8 mouse cellular contexts compared by ENCODE assay signal in genomic region chr11:80489882-80490196, GRCm38 (mm10). TPM values are rescaled to one million over a fixed set of nuclear protein-coding genes. Genes with fewer than 3 reads are reported as not detected.
A peak's percentile ranks its signal among the peaks of the same experiment; 100 is the strongest.
DNase-seq lines count a peak whose midpoint lies in the region; ATAC-seq and TF ChIP-seq lines count a peak whose summit lies in the region.

No protein-coding gene starts in this region.

- TF ChIP-seq CTCF in small intestine, adult 2 months (IDR thresholded peaks at IDR 0.05; ENCODE audit: extremely low read depth, insufficient read length, insufficient replicate concordance, low read depth, low read length): no peak

- H3K9ac ChIP-seq in lung, embryonic 15.5 days: no peak overlapping the region
- H3K9ac ChIP-seq in embryonic facial prominence, embryonic 15.5 days: no peak overlapping the region
- H3K9ac ChIP-seq in liver, embryonic 16.5 days (ENCODE audit: low read depth, low read length): no peak overlapping the region
- no peak overlapping the region for H3K9ac ChIP-seq in intestine, embryonic 16.5 days (ENCODE audit: low read depth, low read length)

- DNase-seq in lung, adult 18-20 months: no peak
- DNase-seq in testis, postnatal 14 days (ENCODE audit: low spot score): no peak
- no peak for DNase-seq in embryo, embryonic 11 days

- H3K36me3 ChIP-seq in lung, embryonic 15.5 days: no peaks in the 10 kb centered on the region
- H3K36me3 ChIP-seq in embryonic facial prominence, embryonic 15.5 days: no peaks in the 10 kb centered on the region
- no peaks in the 10 kb centered on the region for H3K36me3 ChIP-seq in liver, embryonic 16.5 days (ENCODE audit: control insufficient read depth, insufficient read depth)
- H3K36me3 ChIP-seq in small intestine, adult 2 months (ENCODE audit: control insufficient read depth, insufficient read depth, low read length): peaks cover 3% of the 10 kb centered on the region; the same call in 1 of the 2 replicates
- no peaks in the 10 kb centered on the region for H3K36me3 ChIP-seq in intestine, embryonic 16.5 days (ENCODE audit: control insufficient read depth, insufficient read depth, low read length)

- no peak overlapping the region for H3K4me3 ChIP-seq in lung, embryonic 15.5 days
- H3K4me3 ChIP-seq in embryonic facial prominence, embryonic 15.5 days (replicated peaks): no peak overlapping the region
- H3K4me3 ChIP-seq in liver, embryonic 16.5 days (ENCODE audit: low read depth, low read length): no peak overlapping the region
- no peak overlapping the region for H3K4me3 ChIP-seq in small intestine, adult 2 months (ENCODE audit: low read depth, low read length)
- H3K4me3 ChIP-seq in intestine, embryonic 16.5 days (ENCODE audit: low read length): no peak overlapping the region

- ATAC-seq in lung, embryonic 15.5 days (ENCODE audit: borderline replicate concordance, extremely low read depth, low FRiP score, low TSS enrichment): peak; percentile 10; the same call in 1 of the 2 replicates
- no peak for ATAC-seq in embryonic facial prominence, embryonic 15.5 days (ENCODE audit: insufficient number of reproducible peaks, low FRiP score, low TSS enrichment, low read depth)
- peak; percentile 25; the same call in 1 of the 2 replicates for ATAC-seq in liver, embryonic 16.5 days (ENCODE audit: low read depth)
- ATAC-seq in intestine, embryonic 16.5 days: no peak

- WGBS in lung, embryonic 15.5 days: 31% methylated on average over 5 of the region's 5 CpGs
- 32% methylated on average over 5 of the region's 5 CpGs for WGBS in embryonic facial prominence, embryonic 15.5 days
- WGBS in liver, embryonic 16.5 days (ENCODE audit: insufficient replicate concordance): 7% methylated on average over 5 of the region's 5 CpGs
- WGBS in small intestine, adult 2 months: 62% methylated on average over 5 of the region's 5 CpGs
- 54% methylated on average over 5 of the region's 5 CpGs for WGBS in intestine, embryonic 16.5 days

- no peak for TF ChIP-seq POLR2A in small intestine, adult 2 months (IDR thresholded peaks at IDR 0.05; ENCODE audit: low read depth, low read length)

- peak overlapping the region; percentile 35; the same call in 1 of the 2 replicates for H3K27ac ChIP-seq in lung, embryonic 15.5 days
- peak overlapping the region; percentile 71 for H3K27ac ChIP-seq in embryonic facial prominence, embryonic 15.5 days (replicated peaks)
- peak overlapping the region; percentile 31; the same call in 1 of the 2 replicates for H3K27ac ChIP-seq in liver, embryonic 16.5 days (ENCODE audit: low read length)
- peak overlapping the region; percentile 49; the same call in 1 of the 2 replicates for H3K27ac ChIP-seq in small intestine, adult 2 months (ENCODE audit: insufficient read depth, low read depth, low read length)
- no peak overlapping the region for H3K27ac ChIP-seq in intestine, embryonic 16.5 days (ENCODE audit: low read length)

- peaks cover 29% of the 10 kb centered on the region for H3K4me1 ChIP-seq in lung, embryonic 15.5 days
- peaks cover 34% of the 10 kb centered on the region for H3K4me1 ChIP-seq in embryonic facial prominence, embryonic 15.5 days
- no peaks in the 10 kb centered on the region for H3K4me1 ChIP-seq in liver, embryonic 16.5 days (ENCODE audit: control insufficient read depth, low read depth, low read length)
- no peaks in the 10 kb centered on the region; the same call in 1 of the 2 replicates for H3K4me1 ChIP-seq in small intestine, adult 2 months (ENCODE audit: control insufficient read depth, insufficient read depth, insufficient read length, low read length)
- H3K4me1 ChIP-seq in intestine, embryonic 16.5 days (ENCODE audit: control insufficient read depth, insufficient read depth, low read length): 0 out of 2 replicates have a peak, but pooled peaks cover 2% of the 10 kb centered on the region

- H3K27me3 ChIP-seq in lung, embryonic 15.5 days: no peaks in the 10 kb centered on the region
- no peaks in the 10 kb centered on the region for H3K27me3 ChIP-seq in embryonic facial prominence, embryonic 15.5 days
- no peaks in the 10 kb centered on the region for H3K27me3 ChIP-seq in liver, embryonic 16.5 days (ENCODE audit: control insufficient read depth, insufficient read depth, low read depth, low read length)
- no peaks in the 10 kb centered on the region for H3K27me3 ChIP-seq in small intestine, adult 2 months (ENCODE audit: control insufficient read depth, insufficient read depth, low read length)
- H3K27me3 ChIP-seq in intestine, embryonic 16.5 days (replicated peaks; ENCODE audit: control insufficient read depth, insufficient read depth, low read length): no peaks in the 10 kb centered on the region

- H3K4me2 ChIP-seq in lung, embryonic 15.5 days: peak overlapping the region; percentile 19; the same call in 1 of the 2 replicates
- H3K4me2 ChIP-seq in embryonic facial prominence, embryonic 15.5 days (replicated peaks): no peak overlapping the region
- no peak overlapping the region for H3K4me2 ChIP-seq in liver, embryonic 16.5 days (ENCODE audit: low read depth, low read length)
- H3K4me2 ChIP-seq in intestine, embryonic 16.5 days (ENCODE audit: low read depth, low read length): no peak overlapping the region

- H3K9me3 ChIP-seq in lung, embryonic 15.5 days: no peaks in the 10 kb centered on the region
- no peaks in the 10 kb centered on the region for H3K9me3 ChIP-seq in embryonic facial prominence, embryonic 15.5 days (replicated peaks)
- no peaks in the 10 kb centered on the region for H3K9me3 ChIP-seq in liver, embryonic 16.5 days (replicated peaks; ENCODE audit: control insufficient read depth, low read length)
- H3K9me3 ChIP-seq in intestine, embryonic 16.5 days (ENCODE audit: control insufficient read depth, low read length): no peaks in the 10 kb centered on the region

RNA-seq across cellular contexts. Expression of gene Cdk5r1, which starts 13.0 kb away (rescaled TPM):
- polyA plus RNA-seq in lung, embryonic 15.5 days (2015; fragmentation: Nextera tagmentation; extraction: Ambion mirVana): 0.81 and 1.2 TPM in 2 replicates
- polyA plus RNA-seq in embryonic facial prominence, embryonic 15.5 days (2015; fragmentation: Nextera tagmentation; extraction: Ambion mirVana): 4.5 and 5.3 TPM in 2 replicates
- polyA plus RNA-seq in liver, embryonic 16.5 days (2015; fragmentation: Nextera tagmentation; extraction: Ambion mirVana): 0.22 and 0.30 TPM in 2 replicates
- 0.51 and 1.5 TPM in 2 replicates for polyA plus RNA-seq in small intestine, adult 2 months (2012; rRNA removed)
- 0.87 and 0.88 TPM in 2 replicates for polyA plus RNA-seq in intestine, embryonic 16.5 days (2015; fragmentation: Nextera tagmentation; extraction: Ambion mirVana)

Comparison
In these comparisons a context has a peak if more than half of its experiments do, and no peak if none do; other contexts are left out.
1. ATAC-seq: peak in lung, embryonic 15.5 days (single experiment) and liver, embryonic 16.5 days (single experiment); none in embryonic facial prominence, embryonic 15.5 days (single experiment) and intestine, embryonic 16.5 days (single experiment).